Mouse (Mus musculus) left cerebral cortex, adult 9 months (tissue): ENCODE measurements around the gene Tada3.
A peak's percentile ranks its signal among the peaks of the same experiment; 100 is the strongest.

Experiments used
- DNase-seq, 2 experiments: peaks; one replicate each; pipeline ENCODE4 v3.0.0; 2022; ENCODE audit warnings: low spot score in 2 of 2

Gene Tada3

GRCm38 (mm10) chr6:113377496-113378385 lies at the start of gene Tada3, which contains the start of gene Arpc4:
Gene Tada3, minus strand, starts transcription at chr6:113377883.
Gene Arpc4, plus strand, starts transcription at chr6:113378115.
- DNase-seq = peak; percentile 82 to 91

DNA sequence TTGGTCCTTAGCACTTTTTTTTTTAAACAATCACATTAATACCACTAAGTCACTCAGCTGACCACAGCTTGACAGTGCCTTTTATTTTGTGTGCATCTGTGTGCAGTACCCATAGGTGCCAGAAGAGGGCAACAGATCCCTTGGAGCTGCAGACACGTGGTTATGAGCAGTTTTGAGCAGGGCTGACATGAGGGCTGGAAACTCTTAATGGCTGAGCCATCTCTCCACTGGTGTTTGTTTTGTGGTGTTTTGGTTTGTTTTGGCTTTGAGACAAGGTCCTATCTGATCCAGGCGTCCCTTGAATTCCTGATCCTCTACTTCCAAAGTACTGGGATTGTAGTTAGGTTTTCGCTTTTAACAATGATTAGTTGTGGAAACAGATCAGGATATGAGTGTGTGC lies 49.7 kb upstream of the Tada3 start:
- DNase-seq = no peak

- no peak for DNase-seq
Observed at GRCm38 (mm10) chr6:113426696-113427095, 49.0 kb upstream of the Tada3 start.

GRCm38 (mm10) chr6:113424187-113424586 lies 46.5 kb upstream of the Tada3 start:
- DNase-seq = no peak

GRCm38 (mm10) chr6:113423000-113423399 lies 45.3 kb upstream of the Tada3 start:
- no peak for DNase-seq

DNA sequence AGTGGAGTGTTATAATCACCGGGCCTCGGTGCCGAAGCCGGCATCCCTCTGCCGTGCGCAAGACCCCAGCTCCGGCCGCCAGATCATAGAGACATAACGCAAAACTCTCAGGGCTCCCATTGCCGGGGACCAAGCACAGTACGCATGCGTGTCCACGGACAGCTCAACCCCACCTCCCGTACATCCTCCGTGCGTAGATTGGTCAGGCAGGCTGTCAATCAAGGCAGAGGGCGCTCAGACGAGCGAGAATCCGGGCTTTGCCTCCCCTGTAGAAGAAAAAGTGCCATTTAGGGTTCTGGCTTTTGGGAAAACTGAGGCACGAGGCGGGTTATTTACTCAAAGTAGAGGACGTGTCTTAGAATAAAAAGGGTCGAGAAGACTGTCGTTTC lies 41.5 kb upstream of the Tada3 start, which contains the start of gene Rpusd3:
TSS of gene Rpusd3 (minus strand) at position 142 of the 389 bp plus-strand sequence.
- peak; percentile 81 to 98 for DNase-seq

GRCm38 (mm10) chr6:113418441-113419198 lies 40.9 kb upstream of the Tada3 start:
- DNase-seq = no peak

DNA sequence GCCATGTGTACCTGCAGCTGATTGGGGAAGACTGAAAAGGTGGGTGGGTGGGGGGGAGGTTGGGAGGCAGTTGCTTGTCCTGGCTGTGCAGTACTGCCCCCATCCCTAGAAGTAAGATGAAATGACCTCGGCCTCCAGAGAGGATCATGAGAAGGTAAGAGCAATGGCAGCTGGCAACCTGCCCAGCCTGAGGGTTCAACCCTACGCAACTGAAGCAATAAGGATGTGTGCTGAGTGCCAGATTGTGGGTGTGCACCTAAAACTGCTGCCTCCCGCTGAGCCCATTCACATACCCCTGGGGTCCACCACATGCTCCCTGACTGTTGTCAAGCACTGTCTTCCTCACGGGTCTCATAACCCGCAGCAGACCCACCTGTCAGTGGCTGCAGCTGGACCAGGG lies 38.7 kb upstream of the Tada3 start:
- no peak for DNase-seq

DNA sequence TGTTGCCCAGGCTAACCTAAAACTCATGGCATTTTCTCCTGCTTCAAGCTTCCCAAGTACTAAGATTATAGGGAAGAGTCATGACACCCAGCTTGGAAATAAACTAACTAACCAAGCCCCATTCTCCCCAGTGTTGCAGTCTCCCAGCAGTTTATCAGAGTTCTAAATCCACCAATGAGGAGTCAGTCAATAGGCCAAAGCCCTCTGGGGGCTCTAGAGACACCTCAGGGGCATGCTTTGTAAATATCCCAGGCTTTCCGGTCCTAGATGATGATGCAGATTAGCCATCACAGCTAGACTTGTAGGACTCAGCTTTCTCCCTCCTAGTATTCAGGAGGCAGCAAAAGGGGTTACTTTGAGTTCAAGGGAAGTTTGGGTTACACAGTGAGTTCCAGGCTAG lies 32.3 kb upstream of the Tada3 start:
- no peak for DNase-seq

- no peak for DNase-seq
Observed at GRCm38 (mm10) chr6:113406683-113407082, 29.0 kb upstream of the Tada3 start.

DNA sequence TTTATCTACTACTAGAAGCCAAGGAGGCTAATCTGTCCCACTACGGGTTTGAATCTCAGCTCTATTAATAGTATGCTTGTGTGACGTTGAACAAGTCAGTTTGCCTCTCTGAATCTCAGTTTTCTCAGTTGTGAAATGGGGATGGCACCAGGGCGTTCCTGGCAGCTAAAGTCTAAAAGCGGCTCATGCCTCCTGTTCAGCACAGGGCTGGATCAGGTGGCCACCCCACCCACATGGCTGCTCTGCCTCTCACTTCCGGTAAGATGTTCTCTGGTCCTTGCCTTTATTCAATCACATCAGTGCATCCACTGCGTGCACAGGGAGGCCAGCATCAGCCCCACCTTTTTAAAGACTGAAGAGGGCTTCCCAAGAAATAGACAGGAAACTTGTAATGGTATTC lies 27.8 kb upstream of the Tada3 start:
- peak in 1 of 2 experiments; percentile 75 for DNase-seq

- no peak for DNase-seq
Observed at GRCm38 (mm10) chr6:113404649-113405448, 27.2 kb upstream of the Tada3 start.

DNA sequence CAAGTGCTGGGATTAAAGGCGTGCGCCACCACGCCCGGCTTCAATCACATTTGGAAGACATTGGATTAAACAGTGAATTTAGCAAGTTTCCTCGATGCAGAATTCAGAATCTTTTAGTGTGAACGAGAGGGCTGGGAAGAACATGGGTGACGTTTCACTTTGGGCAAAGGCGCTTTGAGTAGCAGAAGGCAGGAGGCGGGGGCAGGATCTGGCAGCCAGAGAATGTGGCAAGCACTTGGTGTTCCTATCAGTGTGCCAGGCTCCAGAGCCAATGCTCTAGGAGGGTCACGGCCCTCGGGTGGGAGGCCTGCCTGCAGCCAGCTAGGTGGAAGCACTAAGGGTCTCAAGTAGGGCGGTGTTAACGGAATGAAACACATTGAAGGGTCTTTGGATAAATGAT lies 24.4 kb upstream of the Tada3 start:
- no peak for DNase-seq

DNA sequence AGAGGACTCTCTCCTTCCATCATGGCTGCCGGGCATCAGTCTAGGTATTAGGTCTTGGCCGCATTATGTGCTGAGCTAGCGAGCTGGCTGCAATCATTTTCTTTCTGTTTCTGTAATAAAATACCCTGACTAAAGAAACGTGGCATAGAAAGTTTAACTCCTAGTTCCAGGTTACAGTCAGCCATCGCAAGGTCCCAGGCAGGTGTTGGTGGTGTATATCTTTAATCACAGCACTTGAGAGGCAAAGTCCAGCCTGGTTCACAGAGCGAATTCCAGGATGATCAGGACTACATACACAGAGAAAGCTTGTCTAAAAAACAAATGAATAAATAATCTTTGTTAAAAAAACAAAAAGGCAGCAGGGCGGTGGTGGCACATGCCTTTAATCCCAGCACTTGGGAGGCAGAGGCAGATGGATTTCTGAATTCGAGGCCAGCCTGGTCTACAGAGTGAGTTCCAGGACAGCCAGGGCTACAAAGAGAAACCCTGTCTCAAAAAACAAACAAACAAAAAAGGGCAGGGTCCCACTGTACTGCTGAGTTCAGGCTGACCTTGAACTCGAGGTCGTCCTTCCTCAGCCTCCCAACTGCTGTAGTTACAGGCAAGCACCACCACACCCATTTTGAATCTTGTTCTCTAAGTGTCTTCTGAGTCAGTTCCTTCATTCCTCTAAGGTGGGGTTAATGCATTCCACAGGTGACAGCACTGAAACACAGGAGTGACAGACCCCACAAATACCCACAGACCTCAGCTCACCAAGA lies 18.8 kb upstream of the Tada3 start:
- DNase-seq = no peak

GRCm38 (mm10) chr6:113395501-113395900 lies 17.8 kb upstream of the Tada3 start:
- no peak for DNase-seq

- no peak for DNase-seq
Observed at GRCm38 (mm10) chr6:113394811-113395210, 17.1 kb upstream of the Tada3 start.

GRCm38 (mm10) chr6:113393951-113394350 lies 16.3 kb upstream of the Tada3 start:
- no peak for DNase-seq

DNA sequence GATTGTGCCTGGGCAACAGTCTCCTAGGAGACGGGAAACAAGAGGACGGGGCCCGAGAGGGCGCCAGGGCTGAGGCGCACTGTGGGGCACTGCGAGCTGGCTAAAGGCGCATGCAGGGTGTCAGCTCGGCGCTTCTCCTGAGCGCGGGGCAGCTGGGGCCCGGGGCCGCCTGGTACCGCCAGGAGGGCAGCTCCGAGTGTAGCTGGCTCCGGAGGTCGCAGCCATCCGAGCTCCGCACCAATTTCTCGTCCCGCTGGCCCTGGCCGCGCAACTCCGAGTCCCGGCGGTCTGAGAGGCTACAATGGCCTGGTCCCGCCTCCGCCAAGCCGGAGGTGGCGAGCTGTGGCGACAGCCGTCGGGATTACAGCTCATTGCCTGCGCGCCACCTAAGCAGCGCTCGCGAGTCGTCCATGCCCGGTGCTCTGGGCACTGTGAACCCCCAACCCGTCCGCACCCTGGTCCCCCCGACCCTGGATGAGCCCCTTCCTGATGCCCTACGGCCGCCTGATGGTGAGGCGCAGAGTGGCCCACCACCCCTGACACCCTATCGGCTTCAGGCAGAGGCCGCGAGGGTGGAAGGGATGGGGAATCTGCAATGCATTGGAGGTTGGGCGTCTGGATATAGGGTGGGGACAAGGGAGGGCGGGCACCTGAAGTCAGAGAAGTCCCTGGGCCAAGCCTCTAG lies 14.8 kb upstream of the Tada3 start:
- peak in 1 of 2 experiments; percentile 46 for DNase-seq

- no peak for DNase-seq
Observed at GRCm38 (mm10) chr6:113392015-113392386, 14.3 kb upstream of the Tada3 start.

DNA sequence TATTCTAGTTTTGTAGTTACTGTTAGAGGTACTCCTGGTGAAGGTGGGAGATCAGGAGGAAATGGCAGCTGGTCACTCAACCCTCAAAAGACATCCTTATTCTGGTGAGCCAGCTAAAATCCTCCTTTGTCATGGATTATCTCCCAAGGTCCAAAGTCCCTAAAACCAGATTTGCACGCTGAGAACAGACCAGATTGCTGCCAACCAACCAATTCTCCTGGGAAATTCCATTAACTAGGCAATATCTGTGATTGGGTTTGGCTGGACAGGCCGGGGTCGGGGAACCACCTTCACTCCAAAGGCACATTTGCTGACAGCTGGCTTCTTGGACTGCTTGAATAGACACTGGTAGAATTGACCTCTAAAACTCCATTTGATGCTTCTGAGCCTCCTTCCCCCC lies 13.0 kb upstream of the Tada3 start:
- no peak for DNase-seq

DNA sequence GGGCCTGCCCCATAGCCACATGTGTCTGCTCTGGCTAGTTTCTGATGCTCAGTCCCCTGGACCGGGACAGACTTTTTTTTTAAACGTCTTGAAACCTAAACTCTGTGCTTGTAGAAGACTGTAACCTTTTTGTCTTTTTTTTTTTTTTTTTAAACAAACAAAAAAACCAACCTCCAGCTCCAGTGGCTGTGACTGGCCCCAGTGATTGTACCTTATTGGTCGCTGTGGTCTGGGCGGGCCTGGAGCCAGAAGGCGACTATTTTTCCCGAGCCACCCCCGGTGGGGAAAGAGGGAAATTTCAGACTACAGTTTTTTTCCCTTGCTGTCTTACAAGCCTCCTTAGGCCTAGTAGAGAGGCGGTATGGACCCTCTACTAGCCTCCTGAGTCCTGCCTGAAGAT lies 11.3 kb upstream of the Tada3 start, which contains the start of gene Ttll3:
TSS of gene Ttll3 (plus strand) at position 301 of the 400 bp plus-strand sequence.
- no peak for DNase-seq
